Mouse (Mus musculus): ENCODE measurements around the gene Mbd5. TPM values are rescaled to one million over a fixed set of nuclear protein-coding genes. Genes with fewer than 3 reads are reported as not detected.

Gene Mbd5
- total and polyA plus RNA-seq, 3 experiments, result 4.4 to 8.7 TPM; not detected in 1

DNA sequence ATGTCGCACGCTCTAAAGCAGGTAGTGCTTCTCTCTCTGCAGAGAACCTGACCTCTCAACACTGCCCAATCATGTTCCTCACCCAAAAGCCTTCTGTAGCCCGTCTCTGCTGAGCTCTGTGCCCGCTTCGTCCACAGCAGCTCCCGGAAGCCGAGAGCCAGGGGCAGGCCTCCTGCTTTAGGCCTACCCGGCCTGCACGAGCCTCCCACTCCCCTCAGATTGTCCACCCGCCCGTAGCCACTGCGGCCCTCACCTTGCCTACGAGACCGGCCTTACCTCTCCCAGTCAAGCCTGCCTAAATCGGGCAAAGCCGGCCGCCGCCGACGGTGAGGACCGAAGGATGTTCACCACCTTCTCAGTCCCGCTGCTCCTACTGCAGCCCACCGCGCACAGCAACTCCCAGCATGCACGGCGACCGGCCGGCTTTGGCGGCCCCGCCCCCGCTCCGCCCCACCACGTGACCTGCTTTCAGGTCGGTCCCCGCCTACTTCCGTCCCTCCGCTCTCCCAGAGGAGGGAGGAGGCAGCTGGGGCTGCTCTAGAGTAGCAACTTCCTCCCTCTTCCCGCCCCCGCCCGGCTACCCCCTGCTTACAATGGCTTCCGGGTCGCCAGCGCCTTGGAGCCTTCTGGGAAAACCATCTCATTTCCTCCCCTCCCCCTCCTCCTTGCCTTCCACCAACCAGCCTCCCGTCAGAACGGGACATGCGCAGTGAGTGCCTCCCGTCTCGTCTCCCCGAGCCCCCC, at the start of gene Mbd5 (continued):
- peak; percentile 90 for TF ChIP-seq NELFE (IDR thresholded peaks at IDR 0.05; ENCODE audit: low read depth, low read length)
- peak; percentile 99 for TF ChIP-seq MAZ (IDR thresholded peaks at IDR 0.05; ENCODE audit: low read depth, low read length)
- no peak for TF ChIP-seq JUND (IDR thresholded peaks at IDR 0.05; ENCODE audit: low read depth, low read length)
- 0 out of 2 replicates have a peak, but pooled peaks have one; percentile 30 for TF ChIP-seq UBTF (IDR thresholded peaks at IDR 0.05; ENCODE audit: borderline replicate concordance, insufficient read depth, low read depth, low read length)

DNA sequence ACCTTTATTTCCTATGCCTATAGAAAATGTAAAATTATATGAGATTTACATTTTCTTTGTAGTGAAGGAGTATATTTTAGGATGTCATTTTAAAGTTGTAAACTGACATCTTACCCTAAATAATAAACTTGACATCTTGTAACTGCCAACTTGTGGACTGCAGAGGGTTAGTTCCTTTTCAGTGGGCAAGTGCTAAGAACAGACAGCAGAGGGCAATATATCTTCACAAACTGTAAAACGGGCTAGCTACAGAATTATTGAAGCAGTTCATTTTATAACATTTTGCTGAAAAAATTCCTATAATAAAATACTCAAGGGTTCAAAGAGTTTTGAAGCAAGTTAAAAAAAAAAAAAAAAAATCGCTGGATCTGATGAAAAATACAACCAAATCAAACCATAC, 40.4 kb upstream of the Mbd5 start:
- Histone ChIP-seq H3K4me1 (ENCODE audit: control insufficient read depth in 1 of 2, insufficient read depth in 2 of 2, low read length in 2 of 2) (no peaks in the 10 kb centered on the region), H3K9me3 (replicated peaks; ENCODE audit: insufficient read depth, low read length) (no peaks in the 10 kb centered on the region), H3K9ac (ENCODE audit: control insufficient read depth, low read depth, low read length, poor library complexity, severe bottlenecking) (no peak overlapping the region), H3K4me3 (ENCODE audit: control insufficient read depth in 1 of 2, insufficient read depth in 1 of 2, low read depth in 2 of 2, low read length in 2 of 2) (no peak overlapping the region), H3K27me3 (ENCODE audit: control insufficient read depth in 1 of 2, insufficient read depth in 2 of 2, low read length in 2 of 2) (no peaks in the 10 kb centered on the region), H3K27ac (ENCODE audit: control insufficient read depth, low read depth, low read length) (no peak overlapping the region), H3K36me3 (ENCODE audit: control insufficient read depth in 1 of 2, insufficient read depth in 2 of 2, low read length in 2 of 2) (peaks cover 0 to 54% of the 10 kb centered on the region in 2 experiments; a peak in 2 of 4 replicates), H3K79me2 (ENCODE audit: control insufficient read depth, insufficient read depth, low read length, poor library complexity) (no peaks in the 10 kb centered on the region)
- DNase-seq (ENCODE audit: low read depth, low spot score), result peak; percentile 59
- no peak for TF ChIP-seq ZNF384 (IDR thresholded peaks at IDR 0.05; ENCODE audit: low read depth, low read length)
- peak in 2 of 3 experiments; percentile 33 to 69; a peak in 3 of 6 replicates for TF ChIP-seq CTCF (IDR thresholded peaks at IDR 0.05 in 2 of 3, conservative IDR thresholded peaks at IDR 0.05 in 1 of 3; ENCODE audit: control insufficient read depth in 1 of 3, insufficient read depth in 1 of 3, low read depth in 2 of 3, low read length in 3 of 3, poor library complexity in 1 of 3, severe bottlenecking in 1 of 3)
- no peak for TF ChIP-seq TAL1 (IDR thresholded peaks at IDR 0.05; ENCODE audit: low read length)
- peak; percentile 78 for TF ChIP-seq RAD21 (IDR thresholded peaks at IDR 0.05; ENCODE audit: low read depth, low read length)
- peak; percentile 77 for TF ChIP-seq ZC3H11A (IDR thresholded peaks at IDR 0.05; ENCODE audit: low read depth, low read length)
- peak; percentile 82 for TF ChIP-seq SMC3 (IDR thresholded peaks at IDR 0.05; ENCODE audit: low read depth, low read length)

DNA sequence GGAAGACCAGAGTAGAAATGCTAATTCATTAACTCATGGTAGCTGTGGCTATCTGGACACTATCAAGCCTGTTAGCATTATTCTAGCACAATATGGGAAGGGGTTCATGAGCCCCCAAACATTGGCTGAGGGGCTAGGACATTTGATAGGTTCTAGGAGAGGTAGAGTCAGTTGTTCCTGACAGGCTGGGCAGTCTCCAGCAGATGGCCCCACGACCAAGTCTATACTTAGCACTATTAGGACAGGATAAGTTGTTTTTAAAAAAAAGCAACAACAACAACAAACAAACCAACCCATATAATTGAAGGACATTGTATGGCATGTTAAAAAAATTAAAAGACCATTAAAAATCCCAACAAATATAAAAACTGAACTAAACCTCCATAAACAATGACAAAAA, 35.1 kb upstream of the Mbd5 start:
- no peaks in the 10 kb centered on the region for H3K79me2 ChIP-seq (ENCODE audit: control insufficient read depth, insufficient read depth, low read length, poor library complexity)
- no peak overlapping the region for H3K27ac ChIP-seq (ENCODE audit: control insufficient read depth, low read depth, low read length)
- no peaks in the 10 kb centered on the region for H3K27me3 ChIP-seq (ENCODE audit: control insufficient read depth in 1 of 2, insufficient read depth in 2 of 2, low read length in 2 of 2)
- H3K9me3 ChIP-seq (replicated peaks; ENCODE audit: insufficient read depth, low read length), result no peaks in the 10 kb centered on the region
- H3K4me3 ChIP-seq (ENCODE audit: control insufficient read depth in 1 of 2, insufficient read depth in 1 of 2, low read depth in 2 of 2, low read length in 2 of 2), result no peak overlapping the region
- no peak overlapping the region for H3K9ac ChIP-seq (ENCODE audit: control insufficient read depth, low read depth, low read length, poor library complexity, severe bottlenecking)
- no peak for DNase-seq (ENCODE audit: low read depth, low spot score)
- peak in 1 of 3 experiments; percentile 13; a peak in 1 of 6 replicates for TF ChIP-seq CTCF (IDR thresholded peaks at IDR 0.05 in 2 of 3, conservative IDR thresholded peaks at IDR 0.05 in 1 of 3; ENCODE audit: control insufficient read depth in 1 of 3, insufficient read depth in 1 of 3, low read depth in 2 of 3, low read length in 3 of 3, poor library complexity in 1 of 3, severe bottlenecking in 1 of 3)
- TF ChIP-seq NRF1 (IDR thresholded peaks at IDR 0.05; ENCODE audit: insufficient read depth, low read depth, low read length, poor library complexity, severe bottlenecking), result no peak
- no peak for TF ChIP-seq EP300 (IDR thresholded peaks at IDR 0.05; ENCODE audit: low read depth in 1 of 2, low read length in 2 of 2)
- TF ChIP-seq SMC3 (IDR thresholded peaks at IDR 0.05; ENCODE audit: low read depth, low read length), result peak; percentile 28; the same call in 1 of the 2 replicates
- H3K36me3 ChIP-seq (ENCODE audit: control insufficient read depth in 1 of 2, insufficient read depth in 2 of 2, low read length in 2 of 2), result peaks cover 2 to 33% of the 10 kb centered on the region in 2 experiments; a peak in 3 of 4 replicates
- H3K4me1 ChIP-seq (ENCODE audit: control insufficient read depth in 1 of 2, insufficient read depth in 2 of 2, low read length in 2 of 2), result 0 out of 4 replicates have a peak, but pooled peaks cover 0 to 2% of the 10 kb centered on the region in 2 experiments
